Mouse (Mus musculus) small intestine, adult 2 months (tissue): Measurements from ENCODE around the gene Capn8.

Experiments used
- CTCF ChIP-seq: fragments of 200-500 bp; IDR thresholded peaks from 2 replicates; pipeline ENCODE4 v1.5.1; 2012; ENCODE audit warnings: low read depth, mild to moderate bottlenecking, control low read depth, inconsistent platforms, low read length, moderate library complexity, mixed read lengths; ENCODE audit not compliant: insufficient replicate concordance, insufficient read length; ENCODE audit errors: extremely low read depth
- POLR2A ChIP-seq: fragments of 200-500 bp; IDR thresholded peaks from 2 replicates; pipeline ENCODE4 v1.6.1; 2012; ENCODE audit warnings: low read depth, mild to moderate bottlenecking, control low read depth, inconsistent platforms, low read length, moderate library complexity

- TF ChIP-seq CTCF, result no peak
- TF ChIP-seq POLR2A, result no peak
These were observed 102.5 kb downstream of the Capn8 start for GRCm38 (mm10) chr1:182667281-182667680.
